Mouse (Mus musculus) forebrain, embryonic 10.5 days (tissue): ENCODE measurements around the gene Tmem268. TPM values are rescaled to one million over a fixed set of nuclear protein-coding genes. Genes with fewer than 3 reads are reported as not detected.
A peak's percentile ranks its signal among the peaks of the same experiment; 100 is the strongest.

ENCODE experiments used
- DNase-seq: peaks from one replicate; pipeline ENCODE4 v3.0.0-alpha.2; 2017; ENCODE audit warnings: low spot score; ENCODE audit errors: extremely low spot score
- H3K27ac ChIP-seq: fragments of 300-500 bp; sonication (generic); 2 replicates; pipeline ENCODE4 v1.5.1; 2016; ENCODE audit warnings: mild to moderate bottlenecking
- H3K27me3 ChIP-seq: fragments of 300-500 bp; sonication (generic); 2 replicates; pipeline ENCODE4 v1.6.1; 2016; ENCODE audit warnings: mild to moderate bottlenecking; ENCODE audit not compliant: poor library complexity, severe bottlenecking
- H3K36me3 ChIP-seq: fragments of 300-500 bp; sonication (generic); replicated peaks from 2 replicates; pipeline ENCODE4 v1.6.1; 2016; ENCODE audit warnings: mild to moderate bottlenecking, moderate library complexity
- H3K4me1 ChIP-seq: fragments of 300-500 bp; sonication (generic); 2 replicates; pipeline ENCODE4 v1.6.1; 2016
- H3K4me3 ChIP-seq: fragments of 300-500 bp; sonication (generic); 2 replicates; pipeline ENCODE4 v1.5.1; 2016; ENCODE audit warnings: mild to moderate bottlenecking, moderate library complexity
- H3K9me3 ChIP-seq: fragments of 300-500 bp; sonication (generic); 2 replicates; pipeline ENCODE4 v1.6.1; 2016; ENCODE audit warnings: mild to moderate bottlenecking, moderate library complexity
- WGBS: fragments of 180-500 bp; shearing (Covaris S2); methylation state at CpG from one replicate; pipeline ENCODE4 v1.1.7; 2016; 5-methylcytosine and 5-hydroxymethylcytosine counted together
- polyA plus RNA-seq: library from polyadenylated mRNA; unstranded; fragments of >200 nt; fragmentation: Nextera tagmentation; extraction: Ambion mirVana; gene quantifications from 2 replicates; pipeline ENCODE4 v1.2.1, GENCODE M21; 2016

The Tmem268 gene
- 9.1 and 9.5 TPM in 2 replicates for polyA plus RNA-seq

DNA sequence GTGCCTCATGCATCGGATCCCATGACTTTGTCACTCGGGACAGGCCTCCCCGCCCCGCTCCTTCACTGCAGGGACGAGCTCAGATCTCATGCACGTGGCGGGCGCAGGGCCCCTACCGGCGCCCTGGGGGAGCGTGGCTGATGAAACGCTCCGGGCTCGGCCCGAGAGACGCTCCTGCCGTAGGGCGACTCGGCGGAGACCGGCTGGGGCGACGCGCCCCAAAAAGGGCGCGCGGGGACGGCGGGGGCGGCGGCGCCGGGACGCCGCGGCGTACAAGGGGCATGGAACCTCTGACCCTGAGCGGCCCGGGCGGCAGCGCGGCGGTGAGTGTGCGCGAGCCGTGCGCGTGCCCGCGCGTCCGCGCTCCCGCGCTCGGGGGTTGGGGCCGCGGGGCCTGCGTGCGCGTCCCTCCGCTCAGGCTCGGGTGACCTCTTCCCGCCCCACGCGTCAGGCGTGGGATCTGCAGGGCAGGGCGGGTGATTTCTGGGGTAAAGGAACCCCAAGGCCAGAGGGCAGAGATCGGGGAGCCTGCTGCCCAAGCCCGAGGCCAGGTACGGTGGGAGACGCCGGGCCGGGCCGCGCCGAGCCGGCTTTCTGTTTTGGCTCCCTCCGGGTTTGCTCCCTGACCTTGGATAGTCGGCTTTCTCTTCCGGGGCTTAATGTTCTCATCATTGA, at the start of gene Tmem268:
Gene Tmem268, plus strand, starts transcription at position 375 of the 675 bp plus-strand sequence.
- Histone ChIP-seq H3K4me1 (peaks cover 62% of the 10 kb centered on the region), H3K36me3 (peaks cover 14% of the 10 kb centered on the region), H3K27ac (peak within 1 kb of the TSS; percentile 94), H3K4me3 (peak within 1 kb of the TSS; percentile 64), H3K9me3 (no peaks in the 10 kb centered on the region), H3K27me3 (peaks cover 3% of the 10 kb centered on the region)
- under 1% methylated on average over 81 of the region's 81 CpGs for WGBS
- DNase-seq, result peak; percentile 77

DNA sequence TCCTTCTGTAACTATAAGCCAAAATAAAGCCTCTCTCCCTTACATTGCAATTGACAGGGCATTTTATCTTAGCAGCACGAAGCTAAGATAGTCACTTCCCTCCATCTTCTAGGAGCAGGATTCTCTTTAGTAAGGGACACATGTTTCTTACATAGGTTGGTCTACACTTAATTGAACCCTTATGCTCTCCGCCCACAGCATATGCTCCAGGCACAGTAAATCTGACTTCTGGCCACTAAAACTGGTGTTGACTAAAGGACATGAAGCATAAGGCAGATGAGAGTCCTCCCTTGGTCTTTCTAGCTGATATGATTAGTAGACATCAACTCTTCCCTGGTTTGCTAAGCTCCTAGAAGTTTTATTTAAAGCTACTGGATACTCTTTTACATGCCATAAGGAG, 45.7 kb upstream of the Tmem268 start:
- Histone ChIP-seq H3K9me3 (no peaks in the 10 kb centered on the region), H3K36me3 (no peaks in the 10 kb centered on the region), H3K4me3 (no peak overlapping the region), H3K4me1 (no peaks in the 10 kb centered on the region), H3K27ac (no peak overlapping the region), H3K27me3 (no peaks in the 10 kb centered on the region)
- DNase-seq, result no peak
- 79% methylated on average over 2 of the region's 2 CpGs for WGBS

DNA sequence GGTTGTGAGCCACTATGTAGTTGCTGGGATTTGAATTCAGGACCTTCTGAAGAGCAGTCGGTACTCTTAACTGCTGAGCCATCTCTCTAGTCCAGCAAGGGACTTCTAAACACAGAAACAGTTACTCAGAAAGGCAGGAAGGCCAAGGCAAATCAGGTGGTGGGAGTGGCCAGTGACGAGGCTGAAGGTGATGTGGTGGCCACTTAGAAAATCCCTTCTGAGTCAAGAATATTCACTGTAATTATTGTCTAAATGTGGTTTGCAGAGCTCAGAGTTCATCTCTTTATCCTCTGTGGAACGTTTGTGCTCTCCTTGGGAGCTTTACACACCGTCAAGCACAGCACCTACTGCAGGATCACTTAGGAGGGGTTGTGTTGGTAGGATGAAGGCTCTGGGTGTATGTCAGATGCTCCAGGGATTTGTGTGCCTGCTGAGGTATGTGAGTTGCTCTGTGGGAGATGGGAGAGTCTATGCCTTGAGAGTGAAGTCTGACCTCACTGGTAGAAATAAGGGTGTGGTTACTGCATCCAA, 44.1 kb upstream of the Tmem268 start:
- Histone ChIP-seq H3K27me3 (no peaks in the 10 kb centered on the region), H3K27ac (no peak overlapping the region), H3K4me1 (no peaks in the 10 kb centered on the region), H3K4me3 (no peak overlapping the region), H3K9me3 (no peaks in the 10 kb centered on the region), H3K36me3 (no peaks in the 10 kb centered on the region)
- WGBS, result 75% methylated on average over 4 of the region's 4 CpGs
- DNase-seq, result no peak

DNA sequence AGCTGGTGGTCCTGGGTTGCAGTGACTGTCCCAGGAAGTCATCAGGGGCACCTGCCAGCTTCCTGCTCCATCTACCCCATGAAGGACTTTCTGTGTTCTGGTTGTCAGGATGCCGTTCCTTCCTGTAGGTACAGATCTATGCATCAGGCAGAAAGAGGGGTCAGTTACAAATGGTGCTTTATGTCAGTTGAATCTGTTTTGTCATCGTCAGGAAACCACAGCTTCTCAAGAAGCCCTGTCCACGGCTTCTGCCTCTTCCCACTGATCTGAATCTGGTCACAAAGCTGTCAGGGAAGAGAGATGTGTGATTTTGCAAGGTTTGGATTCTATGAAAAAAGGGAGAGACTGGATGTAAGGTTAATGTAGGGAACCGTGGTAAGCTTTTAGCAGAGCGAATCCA, 43.6 kb upstream of the Tmem268 start:
- H3K27ac ChIP-seq, result no peak overlapping the region
- no peaks in the 10 kb centered on the region for H3K4me1 ChIP-seq
- no peaks in the 10 kb centered on the region for H3K36me3 ChIP-seq
- no peak for DNase-seq
- H3K9me3 ChIP-seq, result no peaks in the 10 kb centered on the region
- H3K27me3 ChIP-seq, result no peaks in the 10 kb centered on the region
- no peak overlapping the region for H3K4me3 ChIP-seq
- WGBS, result 93% methylated on average over 5 of the region's 5 CpGs

DNA sequence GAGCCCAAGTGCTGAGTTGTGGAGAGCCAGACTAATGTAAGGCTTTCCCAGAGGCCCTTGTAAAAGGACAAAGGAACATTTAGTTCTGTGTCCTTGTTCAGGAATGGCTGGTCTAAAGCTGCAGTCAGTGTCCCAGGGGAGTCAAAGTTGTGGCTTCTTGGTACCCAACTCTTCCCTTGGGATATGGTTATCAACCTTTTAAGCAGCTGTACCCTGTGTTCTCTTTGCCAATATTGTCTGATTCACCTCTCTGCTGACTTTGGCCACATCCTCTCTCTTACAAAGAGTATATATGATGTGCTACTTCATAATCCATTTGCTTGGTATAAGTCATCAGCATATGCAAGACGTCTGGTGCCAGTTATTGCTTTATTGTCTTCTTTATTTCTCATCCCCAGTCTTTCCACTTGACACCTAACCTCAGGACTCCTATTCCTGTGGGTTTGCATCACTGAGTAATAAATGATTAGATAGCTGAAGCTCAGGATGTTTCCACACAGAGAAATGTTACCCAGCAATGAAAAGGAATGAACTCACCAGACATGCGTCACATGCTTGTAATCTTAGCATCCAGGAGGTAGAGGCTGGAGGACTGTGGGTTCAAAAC, 36.7 kb upstream of the Tmem268 start:
- Histone ChIP-seq H3K27ac (no peak overlapping the region), H3K9me3 (no peaks in the 10 kb centered on the region), H3K4me1 (0 out of 2 replicates have a peak, but pooled peaks cover 2% of the 10 kb centered on the region), H3K4me3 (no peak overlapping the region), H3K27me3 (no peaks in the 10 kb centered on the region), H3K36me3 (no peaks in the 10 kb centered on the region)
- 88% methylated on average over 2 of the region's 2 CpGs for WGBS
- no peak for DNase-seq

DNA sequence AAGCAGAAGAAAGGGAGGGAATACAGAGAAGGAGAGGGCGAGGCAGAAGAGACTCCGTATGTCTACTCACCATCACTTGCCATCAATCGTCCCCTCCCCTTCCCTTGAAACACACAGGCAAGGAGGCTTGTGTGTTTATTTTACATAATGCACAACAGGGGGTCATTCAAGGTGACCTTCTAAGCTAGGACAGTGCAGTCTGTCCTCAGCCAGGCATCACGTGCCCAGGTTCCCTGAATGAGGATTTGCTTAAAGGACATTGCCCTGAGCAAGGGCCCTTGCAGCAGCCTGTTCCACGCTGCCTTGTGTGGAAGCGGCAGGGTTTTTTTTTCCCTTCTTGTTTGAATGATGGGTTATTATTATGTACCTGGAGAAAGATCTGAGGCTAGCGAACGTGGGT, 33.1 kb upstream of the Tmem268 start:
- no peaks in the 10 kb centered on the region for H3K27me3 ChIP-seq
- H3K9me3 ChIP-seq, result no peaks in the 10 kb centered on the region
- DNase-seq, result no peak
- H3K4me1 ChIP-seq, result 0 out of 2 replicates have a peak, but pooled peaks cover 2% of the 10 kb centered on the region
- WGBS, result 84% methylated on average over 8 of the region's 8 CpGs
- H3K36me3 ChIP-seq, result no peaks in the 10 kb centered on the region
- no peak overlapping the region for H3K27ac ChIP-seq
- H3K4me3 ChIP-seq, result no peak overlapping the region

DNA sequence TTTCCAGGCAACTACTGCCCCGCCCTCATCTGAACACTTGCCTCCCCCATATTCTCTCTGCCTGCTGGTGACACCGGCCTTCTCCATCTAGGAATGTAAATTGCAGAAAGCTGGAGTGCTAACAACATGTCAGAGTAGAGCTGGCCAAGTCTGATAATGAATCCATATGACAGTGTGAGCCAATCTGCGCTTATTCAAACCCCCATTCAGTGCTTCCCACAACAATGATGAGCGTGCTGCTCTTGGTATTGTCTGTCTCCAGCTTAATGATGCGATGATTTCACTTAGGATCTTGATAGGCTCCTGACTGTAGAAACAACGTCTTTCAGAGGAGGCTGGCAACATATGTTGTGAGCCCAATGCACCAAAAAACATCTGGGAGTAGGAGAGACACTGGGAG, 29.6 kb upstream of the Tmem268 start:
- H3K4me1 ChIP-seq, result 0 out of 2 replicates have a peak, but pooled peaks cover 2% of the 10 kb centered on the region
- WGBS, result 90% methylated on average over 6 of the region's 6 CpGs
- no peak for DNase-seq
- no peaks in the 10 kb centered on the region for H3K36me3 ChIP-seq
- H3K27me3 ChIP-seq, result no peaks in the 10 kb centered on the region
- no peaks in the 10 kb centered on the region for H3K9me3 ChIP-seq
- no peak overlapping the region for H3K4me3 ChIP-seq
- no peak overlapping the region for H3K27ac ChIP-seq

DNA sequence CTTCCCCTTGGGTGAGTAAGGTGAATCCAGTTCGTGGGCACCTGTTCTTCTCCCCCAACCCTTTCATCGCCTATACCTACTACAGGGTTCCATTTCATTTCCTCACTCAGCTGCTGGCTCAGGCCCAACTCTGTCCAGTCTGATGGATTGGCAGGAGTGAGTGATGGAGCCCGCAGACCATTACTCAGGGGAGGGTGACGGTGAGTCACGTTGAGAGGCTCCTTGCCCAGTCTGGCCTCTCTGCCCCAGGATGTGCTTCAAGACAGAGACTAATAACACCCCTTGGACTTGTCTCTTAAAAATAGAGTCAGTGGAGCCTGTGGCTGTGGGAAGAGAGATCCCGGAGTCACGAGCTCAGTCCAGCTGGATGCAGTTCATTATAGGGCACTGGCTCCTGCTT, 28.2 kb upstream of the Tmem268 start:
- Histone ChIP-seq H3K27me3 (no peaks in the 10 kb centered on the region), H3K27ac (no peak overlapping the region), H3K4me1 (0 out of 2 replicates have a peak, but pooled peaks cover 2% of the 10 kb centered on the region), H3K36me3 (no peaks in the 10 kb centered on the region), H3K9me3 (no peaks in the 10 kb centered on the region), H3K4me3 (no peak overlapping the region)
- WGBS, result 89% methylated on average over 7 of the region's 7 CpGs
- DNase-seq, result no peak

DNA sequence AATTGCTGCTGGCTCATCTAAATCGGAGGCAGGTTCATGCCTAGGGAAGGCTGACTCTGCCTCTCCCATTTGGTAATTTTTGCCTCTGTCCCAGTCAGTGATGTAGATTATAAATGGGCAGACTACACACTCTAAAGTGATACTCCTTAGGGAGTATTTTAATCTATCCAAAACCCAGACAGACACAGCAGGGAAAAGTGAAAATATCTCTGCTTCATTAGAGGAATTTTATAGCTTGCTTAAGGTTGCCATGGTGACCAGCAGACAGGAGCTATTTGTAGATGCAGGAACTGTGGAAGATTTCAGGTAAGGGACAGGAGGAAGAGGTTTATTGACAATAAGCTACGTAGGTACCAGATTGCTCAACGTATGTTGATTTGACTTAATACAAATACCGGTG, 21.0 kb upstream of the Tmem268 start:
- Histone ChIP-seq H3K4me3 (no peak overlapping the region), H3K4me1 (peaks cover 10% of the 10 kb centered on the region; the same call in 1 of the 2 replicates), H3K9me3 (no peaks in the 10 kb centered on the region), H3K27ac (no peak overlapping the region), H3K27me3 (no peaks in the 10 kb centered on the region), H3K36me3 (no peaks in the 10 kb centered on the region)
- DNase-seq, result no peak
- whole genome bisulfite sequencing, result 88% methylated on average over 4 of the region's 4 CpGs

DNA sequence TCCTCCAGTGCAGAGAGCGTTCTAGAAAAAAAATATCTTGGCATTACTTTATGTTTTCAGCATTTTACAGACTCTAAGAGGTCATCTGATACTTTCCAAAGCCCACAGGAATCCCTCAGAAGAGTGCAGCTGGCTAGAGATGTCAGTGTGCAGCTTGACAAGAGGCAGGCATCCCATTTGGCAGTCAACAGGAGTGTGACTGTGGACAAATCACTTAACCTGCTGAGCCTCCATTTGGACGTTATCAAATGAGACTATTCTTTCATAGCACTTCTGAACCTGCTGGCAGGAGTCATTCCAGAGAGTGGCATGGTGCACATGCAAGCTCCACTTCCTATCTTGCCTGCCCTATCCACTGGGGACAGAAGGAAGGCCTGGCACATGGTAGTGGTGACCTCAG, 16.4 kb upstream of the Tmem268 start:
- 85% methylated on average over 2 of the region's 2 CpGs for WGBS

DNA sequence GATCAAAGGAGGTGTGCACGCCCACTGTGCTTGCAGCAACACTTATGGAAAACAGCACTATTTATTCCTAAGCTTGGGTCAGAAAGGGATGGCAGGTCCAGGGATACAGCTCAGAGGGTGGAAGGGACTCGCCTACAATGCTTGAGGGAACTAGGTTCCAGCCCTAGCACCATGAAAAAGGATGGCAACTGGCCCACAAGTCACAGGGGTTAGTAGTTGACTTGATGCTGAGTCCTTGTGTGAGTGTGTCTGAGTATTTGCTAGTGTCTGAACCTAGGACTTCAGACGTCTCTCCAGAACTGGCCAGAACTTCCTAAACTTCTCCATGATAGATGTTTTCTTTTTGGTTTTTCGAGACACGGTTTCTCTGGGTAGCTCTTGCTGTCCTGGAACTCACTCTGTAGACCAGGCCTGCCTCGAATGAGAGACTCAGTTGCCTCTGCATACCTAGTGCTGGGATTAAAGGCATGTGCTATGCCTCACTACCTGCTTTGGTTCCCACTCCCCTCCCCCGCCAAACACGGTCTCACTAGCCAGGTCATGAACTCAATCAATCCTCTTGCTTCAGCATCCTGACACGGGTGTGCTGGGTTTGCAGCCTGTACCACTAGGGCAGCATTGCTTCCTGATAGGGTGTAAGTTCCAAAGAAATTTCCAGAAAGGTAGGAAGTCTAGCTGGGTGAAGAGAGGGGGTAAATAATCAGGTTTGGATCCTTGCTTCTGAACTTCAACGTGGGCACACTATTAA, 14.7 kb upstream of the Tmem268 start:
- H3K4me1 ChIP-seq, result peaks cover 39% of the 10 kb centered on the region
- 67% methylated on average over 10 of the region's 10 CpGs for WGBS
- H3K4me3 ChIP-seq, result peak overlapping the region; percentile 94
- no peaks in the 10 kb centered on the region for H3K9me3 ChIP-seq
- no peak for DNase-seq
- H3K36me3 ChIP-seq, result peaks cover 18% of the 10 kb centered on the region
- H3K27me3 ChIP-seq, result no peaks in the 10 kb centered on the region
- H3K27ac ChIP-seq, result peak overlapping the region; percentile 95

More for the DNA sequence above, 16.4 kb upstream of the Tmem268 start:
- DNase-seq, result no peak
- H3K9me3 ChIP-seq, result no peaks in the 10 kb centered on the region
- H3K27me3 ChIP-seq, result no peaks in the 10 kb centered on the region
- H3K4me3 ChIP-seq, result no peak overlapping the region
- peaks cover 6% of the 10 kb centered on the region for H3K36me3 ChIP-seq
- peaks cover 36% of the 10 kb centered on the region for H3K4me1 ChIP-seq
- H3K27ac ChIP-seq, result no peak overlapping the region

DNA sequence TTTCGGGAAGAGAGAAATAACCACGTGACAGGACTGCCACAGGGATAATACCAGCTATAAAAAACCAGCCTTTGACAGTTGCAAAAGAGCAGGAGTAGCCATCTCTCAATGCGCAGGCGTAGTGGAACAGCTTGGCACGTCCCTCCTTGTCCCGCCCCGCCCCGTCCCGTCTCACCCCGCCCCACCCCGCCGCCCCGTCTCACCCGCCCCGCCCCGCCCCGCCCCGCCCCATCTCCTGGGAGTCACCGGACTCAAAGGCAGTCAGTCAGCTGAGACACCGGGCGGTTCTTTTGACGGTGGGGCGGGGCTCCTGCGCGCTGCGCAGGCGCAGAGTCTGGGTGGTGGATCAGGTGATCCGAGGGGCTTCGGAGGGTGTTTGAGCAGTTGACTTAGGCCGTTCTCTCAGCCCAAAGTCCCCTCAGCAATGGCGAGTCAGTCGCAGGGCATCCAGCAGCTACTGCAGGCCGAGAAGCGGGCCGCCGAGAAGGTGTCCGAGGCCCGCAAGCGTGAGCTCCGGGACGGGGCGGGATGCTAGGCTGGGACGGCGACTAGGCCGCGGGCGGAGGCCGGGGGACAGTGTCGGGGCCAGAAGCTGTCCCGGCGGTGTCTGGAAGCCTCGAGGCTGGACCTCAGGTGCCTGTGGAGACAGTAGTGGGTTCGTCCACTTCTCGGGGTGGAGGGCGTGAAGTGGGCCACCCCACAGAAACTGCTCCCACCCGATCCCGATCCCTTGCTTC, 13.9 kb upstream of the Tmem268 start, which contains the start of gene Atp6v1g1:
Gene Atp6v1g1, plus strand, starts transcription at position 279 of the 737 bp plus-strand sequence.
- Histone ChIP-seq H3K4me3 (peak within 1 kb of the TSS; percentile 94), H3K4me1 (peaks cover 33% of the 10 kb centered on the region), H3K9me3 (no peaks in the 10 kb centered on the region), H3K27ac (peak within 1 kb of the TSS; percentile 95), H3K27me3 (no peaks in the 10 kb centered on the region), H3K36me3 (peaks cover 25% of the 10 kb centered on the region)
- peak; percentile 97 for DNase-seq
- under 1% methylated on average over 57 of the region's 57 CpGs for WGBS
